Mouse (Mus musculus) retina, embryonic 14.5 days (tissue): Measurements from ENCODE around the gene Kcnh3.
A peak's percentile ranks its signal among the peaks of the same experiment; 100 is the strongest.
"Not testable (repeated sequence)": the region's sequence is repeated elsewhere in the genome, so short reads cannot be mapped to it uniquely, and the experiment has no call there.

Experiments used
- DNase-seq: peaks from one replicate; pipeline ENCODE4 v3.0.0-alpha.2; 2015; ENCODE audit warnings: low spot score

Gene Kcnh3

GRCm38 (mm10) chr15:99240129-99240528 is 15.5 kb downstream of the Kcnh3 start:
- DNase-seq = no peak

GRCm38 (mm10) chr15:99241249-99241648 is 16.6 kb downstream of the Kcnh3 start:
- DNase-seq = no peak

GRCm38 (mm10) chr15:99242045-99242444 is 17.4 kb downstream of the Kcnh3 start:
- DNase-seq = no peak

- DNase-seq = not testable (repeated sequence)
These were observed 22.1 kb downstream of the Kcnh3 start for GRCm38 (mm10) chr15:99246736-99247135.

GRCm38 (mm10) chr15:99248972-99249371 is 24.3 kb downstream of the Kcnh3 start:
- no peak for DNase-seq

- no peak for DNase-seq
These were observed 25.3 kb downstream of the Kcnh3 start for GRCm38 (mm10) chr15:99249938-99250337.

- DNase-seq = not testable (repeated sequence)
These were observed 26.4 kb downstream of the Kcnh3 start for GRCm38 (mm10) chr15:99251111-99251510.

GRCm38 (mm10) chr15:99251626-99252380 is 27.1 kb downstream of the Kcnh3 start, which contains the start of gene Mcrs1:
Mcrs1 (minus strand) TSS chr15:99251961.
- peak; percentile 100 for DNase-seq

GRCm38 (mm10) chr15:99252381-99253174 is 27.9 kb downstream of the Kcnh3 start:
- DNase-seq = no peak

- DNase-seq = not testable (repeated sequence)
These were observed 28.5 kb downstream of the Kcnh3 start for GRCm38 (mm10) chr15:99253175-99253479.

GRCm38 (mm10) chr15:99253772-99254171 is 29.1 kb downstream of the Kcnh3 start:
- DNase-seq = no peak

GRCm38 (mm10) chr15:99254477-99255005 is 29.9 kb downstream of the Kcnh3 start:
- DNase-seq = no peak

- DNase-seq = no peak
These were observed 30.6 kb downstream of the Kcnh3 start for GRCm38 (mm10) chr15:99255241-99255749.

- peak; percentile 16 for DNase-seq
These were observed 34.6 kb downstream of the Kcnh3 start for GRCm38 (mm10) chr15:99259167-99259729.

- DNase-seq = peak; percentile 78
These were observed 35.1 kb downstream of the Kcnh3 start for GRCm38 (mm10) chr15:99259730-99260252.

- DNase-seq = no peak
These were observed 38.0 kb downstream of the Kcnh3 start for GRCm38 (mm10) chr15:99262702-99263101.

- no peak for DNase-seq
These were observed 39.7 kb downstream of the Kcnh3 start for GRCm38 (mm10) chr15:99264363-99264762.

- DNase-seq = peak; percentile 92
These were observed 41.0 kb downstream of the Kcnh3 start for GRCm38 (mm10) chr15:99265679-99266078.

GRCm38 (mm10) chr15:99276095-99276494 is 51.4 kb downstream of the Kcnh3 start:
- no peak for DNase-seq

- DNase-seq = no peak
These were observed 53.6 kb downstream of the Kcnh3 start for GRCm38 (mm10) chr15:99278271-99278670.

GRCm38 (mm10) chr15:99283456-99283855 is 58.8 kb downstream of the Kcnh3 start:
- DNase-seq = no peak

- peak; percentile 47 for DNase-seq
These were observed 60.0 kb downstream of the Kcnh3 start for GRCm38 (mm10) chr15:99284527-99285188.
